Mouse (Mus musculus) testis, adult 2 months (tissue): ENCODE results near the gene Fam169b.

Source experiments
- CTCF ChIP-seq: fragments of 200-500 bp; IDR thresholded peaks from 2 replicates; pipeline ENCODE4 v1.5.1; 2012; ENCODE audit warnings: low read depth, mild to moderate bottlenecking, inconsistent platforms, low read length, moderate library complexity; ENCODE audit not compliant: control insufficient read depth, insufficient read depth, insufficient replicate concordance
- POLR2A ChIP-seq: fragments of 200-500 bp; IDR thresholded peaks from 2 replicates; pipeline ENCODE4 v1.6.1; 2012; ENCODE audit warnings: low read depth, mild to moderate bottlenecking, inconsistent platforms, low read length, moderate library complexity; ENCODE audit not compliant: control insufficient read depth

DNA sequence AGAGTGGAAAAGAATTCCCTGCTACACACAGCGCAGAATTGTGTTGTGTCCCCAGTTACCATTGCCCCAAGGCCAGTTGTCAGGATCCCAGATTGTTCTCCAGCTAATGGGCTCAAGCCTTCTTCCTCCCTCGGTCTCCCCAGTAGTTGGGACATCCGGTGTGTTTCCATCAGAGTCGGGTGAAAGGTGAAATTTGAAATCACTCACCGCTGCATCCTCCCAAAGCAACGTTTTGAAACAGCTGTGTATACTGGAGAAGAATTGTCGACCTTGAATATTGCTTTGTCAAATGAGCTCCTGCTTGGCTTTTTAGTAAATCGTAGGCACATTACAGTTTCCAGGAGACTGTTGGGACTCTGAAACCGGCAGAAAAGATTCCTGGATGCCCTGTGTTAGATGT lies 1.3 kb downstream of the Fam169b start:
- TF ChIP-seq POLR2A (no peak), CTCF (no peak)
